Mouse (Mus musculus): ENCODE results near the gene Taf1a. TPM values are rescaled to one million over a fixed set of nuclear protein-coding genes. Genes with fewer than 3 reads are reported as not detected.
A peak's percentile ranks its signal among the peaks of the same experiment; 100 is the strongest.
"Not testable (repeated sequence)": the region's sequence is repeated elsewhere in the genome, so short reads cannot be mapped to it uniquely, and the experiment has no call there.

Taf1a gene
- polyA plus RNA-seq, 1 experiment, result 0.09 TPM

GRCm38 (mm10) chr1:183382621-183383020, 6.2 kb upstream of the Taf1a start:
- no peaks in the 10 kb centered on the region for H3K36me3 ChIP-seq (ENCODE audit: control insufficient read depth)

GRCm38 (mm10) chr1:183387421-183387820, 1.4 kb upstream of the Taf1a start:
- not testable (repeated sequence) for H3K9me3 ChIP-seq (ENCODE audit: control insufficient read depth, low read length); H3K36me3 ChIP-seq (ENCODE audit: control insufficient read depth); H3K4me3 ChIP-seq (replicated peaks); H3K27me3 ChIP-seq (ENCODE audit: control insufficient read depth)
- peaks cover 20% of the 10 kb centered on the region for H3K4me1 ChIP-seq (ENCODE audit: control insufficient read depth)

More at GRCm38 (mm10) chr1:183382621-183383020, 6.2 kb upstream of the Taf1a start:
- peaks cover 2% of the 10 kb centered on the region; the same call in 1 of the 2 replicates for H3K9me3 ChIP-seq (ENCODE audit: control insufficient read depth, low read length)
- peaks cover 11% of the 10 kb centered on the region for H3K4me1 ChIP-seq (ENCODE audit: control insufficient read depth)
- peaks cover 9% of the 10 kb centered on the region for H3K27me3 ChIP-seq (ENCODE audit: control insufficient read depth)
- no peak overlapping the region for H3K4me3 ChIP-seq (replicated peaks)
- no peak for TF ChIP-seq TAL1 (IDR thresholded peaks at IDR 0.05; ENCODE audit: low read length)
- TF ChIP-seq GATA1 (IDR thresholded peaks at IDR 0.05; ENCODE audit: low read length), result no peak

GRCm38 (mm10) chr1:183403396-183403795, 14.6 kb downstream of the Taf1a start:
- Histone ChIP-seq H3K36me3 (ENCODE audit: control insufficient read depth) (peaks cover 62% of the 10 kb centered on the region), H3K4me1 (ENCODE audit: control insufficient read depth) (no peaks in the 10 kb centered on the region), H3K9me3 (ENCODE audit: control insufficient read depth, low read length) (no peaks in the 10 kb centered on the region), H3K4me3 (replicated peaks) (no peak overlapping the region), H3K27me3 (ENCODE audit: control insufficient read depth) (no peaks in the 10 kb centered on the region)
- TF ChIP-seq TAL1 (IDR thresholded peaks at IDR 0.05; ENCODE audit: low read length) (no peak), GATA1 (IDR thresholded peaks at IDR 0.05; ENCODE audit: low read length) (no peak)

GRCm38 (mm10) chr1:183414081-183414727, 25.4 kb downstream of the Taf1a start:
- TF ChIP-seq GATA1 (IDR thresholded peaks at IDR 0.05; ENCODE audit: low read length), result no peak

GRCm38 (mm10) chr1:183417873-183418272, 29.1 kb downstream of the Taf1a start, which contains the start of gene Hhipl2:
Gene Hhipl2, plus strand, starts transcription at chr1:183418215.
- TF ChIP-seq TAL1 (IDR thresholded peaks at IDR 0.05; ENCODE audit: low read length), result no peak
- TF ChIP-seq GATA1 (IDR thresholded peaks at IDR 0.05; ENCODE audit: low read length), result no peak
- no peaks in the 10 kb centered on the region for H3K27me3 ChIP-seq (ENCODE audit: control insufficient read depth)

More at GRCm38 (mm10) chr1:183414081-183414727, 25.4 kb downstream of the Taf1a start:
- Histone ChIP-seq H3K9me3 (ENCODE audit: control insufficient read depth, low read length) (no peaks in the 10 kb centered on the region), H3K4me1 (ENCODE audit: control insufficient read depth) (no peaks in the 10 kb centered on the region), H3K36me3 (ENCODE audit: control insufficient read depth) (peaks cover 19% of the 10 kb centered on the region), H3K4me3 (replicated peaks) (no peak overlapping the region), H3K27me3 (ENCODE audit: control insufficient read depth) (no peaks in the 10 kb centered on the region)

GRCm38 (mm10) chr1:183419741-183420140, 31.0 kb downstream of the Taf1a start:
- no peaks in the 10 kb centered on the region for H3K4me1 ChIP-seq (ENCODE audit: control insufficient read depth)
- peaks cover 14% of the 10 kb centered on the region for H3K9me3 ChIP-seq (ENCODE audit: control insufficient read depth, low read length)
- no peaks in the 10 kb centered on the region for H3K36me3 ChIP-seq (ENCODE audit: control insufficient read depth)
- H3K4me3 ChIP-seq (replicated peaks), result no peak overlapping the region
- no peaks in the 10 kb centered on the region for H3K27me3 ChIP-seq (ENCODE audit: control insufficient read depth)
- TF ChIP-seq TAL1 (IDR thresholded peaks at IDR 0.05; ENCODE audit: low read length) (no peak), GATA1 (IDR thresholded peaks at IDR 0.05; ENCODE audit: low read length) (no peak)

More at GRCm38 (mm10) chr1:183417873-183418272, 29.1 kb downstream of the Taf1a start, which contains the start of gene Hhipl2:
- peaks cover 2% of the 10 kb centered on the region; the same call in 1 of the 2 replicates for H3K9me3 ChIP-seq (ENCODE audit: control insufficient read depth, low read length)
- no peaks in the 10 kb centered on the region for H3K4me1 ChIP-seq (ENCODE audit: control insufficient read depth)
- no peak within 1 kb of the TSS for H3K4me3 ChIP-seq (replicated peaks)
- no peaks in the 10 kb centered on the region for H3K36me3 ChIP-seq (ENCODE audit: control insufficient read depth)

GRCm38 (mm10) chr1:183420296-183420695, 31.5 kb downstream of the Taf1a start:
- Histone ChIP-seq H3K4me3 (replicated peaks) (no peak overlapping the region), H3K4me1 (ENCODE audit: control insufficient read depth) (no peaks in the 10 kb centered on the region), H3K27me3 (ENCODE audit: control insufficient read depth) (no peaks in the 10 kb centered on the region), H3K9me3 (ENCODE audit: control insufficient read depth, low read length) (peaks cover 14% of the 10 kb centered on the region), H3K36me3 (ENCODE audit: control insufficient read depth) (no peaks in the 10 kb centered on the region)
- no peak for TF ChIP-seq TAL1 (IDR thresholded peaks at IDR 0.05; ENCODE audit: low read length)
- no peak for TF ChIP-seq GATA1 (IDR thresholded peaks at IDR 0.05; ENCODE audit: low read length)

GRCm38 (mm10) chr1:183424100-183424499, 35.3 kb downstream of the Taf1a start:
- Histone ChIP-seq H3K4me1 (ENCODE audit: control insufficient read depth) (no peaks in the 10 kb centered on the region), H3K36me3 (ENCODE audit: control insufficient read depth) (no peaks in the 10 kb centered on the region), H3K4me3 (replicated peaks) (no peak overlapping the region), H3K9me3 (ENCODE audit: control insufficient read depth, low read length) (peaks cover 14% of the 10 kb centered on the region), H3K27me3 (ENCODE audit: control insufficient read depth) (no peaks in the 10 kb centered on the region)
- TF ChIP-seq TAL1 (IDR thresholded peaks at IDR 0.05; ENCODE audit: low read length) (no peak), GATA1 (IDR thresholded peaks at IDR 0.05; ENCODE audit: low read length) (no peak)

GRCm38 (mm10) chr1:183434918-183435317, 46.1 kb downstream of the Taf1a start:
- H3K9me3 ChIP-seq (ENCODE audit: control insufficient read depth, low read length), result no peaks in the 10 kb centered on the region
- no peak overlapping the region for H3K4me3 ChIP-seq (replicated peaks)
- no peaks in the 10 kb centered on the region for H3K27me3 ChIP-seq (ENCODE audit: control insufficient read depth)
- no peaks in the 10 kb centered on the region for H3K36me3 ChIP-seq (ENCODE audit: control insufficient read depth)
- TF ChIP-seq GATA1 (IDR thresholded peaks at IDR 0.05; ENCODE audit: low read length) (no peak), TAL1 (IDR thresholded peaks at IDR 0.05; ENCODE audit: low read length) (no peak)
- peaks cover 4% of the 10 kb centered on the region for H3K4me1 ChIP-seq (ENCODE audit: control insufficient read depth)

GRCm38 (mm10) chr1:183439036-183439435, 50.3 kb downstream of the Taf1a start:
- H3K4me3 ChIP-seq (replicated peaks), result peak overlapping the region; percentile 42
- TF ChIP-seq GATA1 (IDR thresholded peaks at IDR 0.05; ENCODE audit: low read length) (no peak), TAL1 (IDR thresholded peaks at IDR 0.05; ENCODE audit: low read length) (no peak)
- H3K27me3 ChIP-seq (ENCODE audit: control insufficient read depth), result no peaks in the 10 kb centered on the region
- H3K36me3 ChIP-seq (ENCODE audit: control insufficient read depth), result no peaks in the 10 kb centered on the region
- H3K9me3 ChIP-seq (ENCODE audit: control insufficient read depth, low read length), result peaks cover 8% of the 10 kb centered on the region
- H3K4me1 ChIP-seq (ENCODE audit: control insufficient read depth), result peaks cover 4% of the 10 kb centered on the region
